Mouse (Mus musculus): ENCODE measurements around the gene Olfr461. TPM values are rescaled to one million over a fixed set of nuclear protein-coding genes. Genes with fewer than 3 reads are reported as not detected.

Gene Olfr461
- polyA plus RNA-seq (2021; fragmentation: Nextera tagmentation), result 0.15 TPM in 1 of 2 replicates, not detected in the other
- long read RNA-seq, experiment 1, result 0 reads
- long read RNA-seq, experiment 2, result 0 reads

DNA sequence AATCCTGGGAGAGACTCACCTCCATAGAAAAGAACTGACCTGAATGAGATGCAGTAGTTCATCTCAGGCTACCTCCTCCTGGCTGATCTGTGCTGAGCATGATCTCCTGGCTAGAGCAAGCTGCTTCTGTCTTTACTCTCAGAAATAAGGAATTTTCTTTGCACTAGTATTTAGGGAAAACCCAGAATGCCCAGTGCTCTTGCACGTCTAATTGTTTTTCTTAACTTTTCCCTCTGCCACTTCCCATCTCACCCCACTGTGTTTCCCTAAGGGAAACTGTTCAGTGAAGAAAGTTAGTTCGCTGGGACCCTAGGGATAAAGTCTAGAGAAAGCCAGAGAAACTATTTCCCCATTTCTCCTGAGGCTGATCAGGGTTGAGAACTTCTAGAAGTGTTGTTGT lies at the start of gene Olfr461:
Gene Olfr461, minus strand, starts transcription at position 101 of the 400 bp plus-strand sequence.

GRCm38 (mm10) chr6:40585645-40586044 lies 30.8 kb upstream of the Olfr461 start, which contains the start of gene Clec5a:
Gene Clec5a (minus strand): TSS chr6:40585821.

GRCm38 (mm10) chr6:40569187-40569586 lies 14.3 kb upstream of the Olfr461 start, which contains the start of gene Olfr460:
Gene Olfr460 (plus strand): TSS chr6:40569487.

DNA sequence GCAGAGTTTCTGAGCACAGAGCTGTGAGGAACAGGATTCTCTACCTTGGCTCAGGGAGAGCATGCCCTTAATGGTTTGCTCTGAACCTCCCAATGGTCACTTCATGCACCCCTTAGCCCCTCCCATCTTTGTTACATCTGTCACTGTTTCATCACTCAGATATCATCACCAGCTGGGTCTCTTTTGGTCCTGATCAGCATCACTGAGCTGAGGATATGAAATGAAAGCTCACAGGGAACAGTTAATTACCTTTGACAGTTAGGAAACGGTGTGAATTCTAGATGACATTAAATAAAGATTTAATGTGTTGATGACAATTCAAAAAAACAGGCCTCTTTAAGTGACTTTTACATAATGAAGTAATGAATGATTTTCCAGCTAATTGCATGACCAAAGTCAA lies 35.4 kb downstream of the Olfr461 start, which contains the start of gene Prss37:
Gene Prss37, minus strand, starts transcription at position 101 of the 400 bp plus-strand sequence.

DNA sequence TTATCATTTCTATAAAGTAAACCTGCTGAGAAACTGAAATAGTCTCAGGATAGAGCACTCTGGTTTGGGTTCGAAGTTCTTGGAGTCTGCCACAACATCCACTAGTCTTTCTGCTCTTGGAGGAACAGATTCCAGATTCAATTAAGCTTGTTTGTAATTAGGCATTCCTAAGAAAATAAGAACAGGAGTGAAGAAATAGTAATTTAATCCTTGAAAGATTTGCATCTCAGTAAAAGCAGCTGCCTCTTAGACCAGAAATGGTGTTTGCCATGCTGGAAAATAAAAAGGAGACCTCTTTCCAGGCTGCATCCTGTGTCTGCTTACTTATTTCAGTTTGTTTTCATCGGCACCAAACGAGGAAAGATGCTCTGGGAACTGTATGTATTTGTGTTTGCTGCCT lies 61.6 kb downstream of the Olfr461 start, which contains the start of gene Tas2r108:
Gene Tas2r108, plus strand, starts transcription at position 301 of the 400 bp plus-strand sequence.

Other genes starting within 250 kb of the Olfr461 start
- gene Agk, start 229.9 kb downstream of the Olfr461 start, polyA plus RNA-seq (2021; fragmentation: Nextera tagmentation), result 37.3 and 37.7 TPM in 2 replicates
- gene E330009J07Rik, start 118.9 kb downstream of the Olfr461 start, polyA plus RNA-seq (2021; fragmentation: Nextera tagmentation), result 5.4 and 5.9 TPM in 2 replicates
- not detected in 2 replicates for gene Wee2, start 116.0 kb downstream of the Olfr461 start, polyA plus RNA-seq (2021; fragmentation: Nextera tagmentation)
- 50.0 and 64.3 TPM in 2 replicates for gene Ssbp1, start 83.7 kb downstream of the Olfr461 start, polyA plus RNA-seq (2021; fragmentation: Nextera tagmentation)
- not detected in 2 replicates for gene Tas2r137, start 63.8 kb downstream of the Olfr461 start, polyA plus RNA-seq (2021; fragmentation: Nextera tagmentation)
- gene Tas2r108, start 61.5 kb downstream of the Olfr461 start, polyA plus RNA-seq (2021; fragmentation: Nextera tagmentation), result not detected in 2 replicates
- gene Prss37, start 35.5 kb downstream of the Olfr461 start, polyA plus RNA-seq (2021; fragmentation: Nextera tagmentation), result not detected in 2 replicates
- not detected in 2 replicates for gene Olfr460, start 14.4 kb upstream of the Olfr461 start, polyA plus RNA-seq (2021; fragmentation: Nextera tagmentation)
- gene Clec5a, start 30.8 kb upstream of the Olfr461 start, polyA plus RNA-seq (2021; fragmentation: Nextera tagmentation), result 6.5 and 8.1 TPM in 2 replicates
- not detected in 2 replicates for gene Tas2r138, start 58.3 kb upstream of the Olfr461 start, polyA plus RNA-seq (2021; fragmentation: Nextera tagmentation)
- gene Mgam, start 73.8 kb upstream of the Olfr461 start, polyA plus RNA-seq (2021; fragmentation: Nextera tagmentation), result not detected in 2 replicates